Mouse (Mus musculus) lung, adult 2 months (tissue): Measurements from ENCODE around the gene Slc9b2.

ENCODE experiments used
- CTCF ChIP-seq: fragments of 200-500 bp; IDR thresholded peaks from 2 replicates; pipeline ENCODE4 v1.5.1; 2011; ENCODE audit warnings: mild to moderate bottlenecking, low read length, control low read depth; ENCODE audit not compliant: insufficient read depth
- POLR2A ChIP-seq: fragments of 200-500 bp; IDR thresholded peaks from 2 replicates; pipeline ENCODE4 v1.6.1; 2011; ENCODE audit warnings: low read depth, mild to moderate bottlenecking, control low read depth, low read length, borderline replicate concordance; ENCODE audit errors: extremely low read depth

DNA sequence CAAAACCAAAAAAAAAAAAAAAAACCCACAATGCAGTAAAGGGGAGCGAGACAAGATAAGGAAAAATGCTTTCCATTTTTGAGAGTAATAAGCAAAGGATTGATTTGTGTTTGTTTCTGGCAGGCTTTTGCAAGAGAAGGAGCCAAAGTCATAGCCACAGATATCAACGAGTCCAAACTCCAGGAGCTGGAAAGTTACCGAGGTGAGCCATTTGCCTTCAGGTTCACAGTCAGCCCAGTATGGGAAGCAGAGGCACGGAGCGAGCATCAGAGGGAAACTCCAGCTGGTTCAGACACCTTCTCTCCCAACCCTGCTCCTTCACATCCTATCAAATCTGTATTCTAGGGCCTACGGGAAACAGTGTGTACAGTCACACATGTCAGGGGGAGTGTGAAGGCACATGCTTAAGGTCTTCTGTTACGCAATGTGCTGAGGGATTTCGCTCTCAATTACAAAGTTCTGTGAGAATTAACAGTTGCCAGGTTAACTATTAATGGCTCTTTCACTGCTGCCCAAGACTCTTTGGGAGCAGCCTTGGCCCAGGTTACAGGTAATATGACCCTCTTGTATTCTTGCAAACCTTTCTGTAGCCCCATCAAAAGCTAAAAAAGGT is 19.3 kb upstream of the Slc9b2 start:
- no peak for TF ChIP-seq CTCF
- no peak for TF ChIP-seq POLR2A
